Mouse (Mus musculus) forebrain, embryonic 13.5 days (tissue): ENCODE data around the gene Rest. TPM values are rescaled to one million over a fixed set of nuclear protein-coding genes. Genes with fewer than 3 reads are reported as not detected.

Source experiments
- ATAC-seq: fragments of 200-750 bp; cut with Nextera tagmentation; 2 replicates; pipeline ENCODE4 v1.8.0; 2017
- H3K27ac ChIP-seq: fragments of 300-500 bp; sonication (generic); 2 replicates; pipeline ENCODE4 v1.5.1; 2015; ENCODE audit warnings: inconsistent platforms, mild to moderate bottlenecking, moderate library complexity
- H3K27me3 ChIP-seq: fragments of 300-500 bp; sonication (generic); 2 replicates; pipeline ENCODE4 v1.6.1; 2015; ENCODE audit warnings: mild to moderate bottlenecking, inconsistent platforms
- H3K36me3 ChIP-seq: fragments of 300-500 bp; sonication (generic); 2 replicates; pipeline ENCODE4 v1.6.1; 2015; ENCODE audit warnings: mild to moderate bottlenecking, inconsistent platforms; ENCODE audit not compliant: poor library complexity, severe bottlenecking
- H3K4me1 ChIP-seq: fragments of 300-500 bp; sonication (generic); 2 replicates; pipeline ENCODE4 v1.6.1; 2015; ENCODE audit warnings: inconsistent platforms
- H3K4me2 ChIP-seq: fragments of 300-500 bp; sonication (generic); 2 replicates; pipeline ENCODE4 v1.6.1; 2015; ENCODE audit warnings: inconsistent platforms, mild to moderate bottlenecking, moderate library complexity
- H3K4me3 ChIP-seq: fragments of 300-500 bp; sonication (generic); 2 replicates; pipeline ENCODE4 v1.5.1; 2015; ENCODE audit warnings: mild to moderate bottlenecking, inconsistent platforms
- H3K9ac ChIP-seq: fragments of 300-500 bp; sonication (generic); 2 replicates; pipeline ENCODE4 v1.6.1; 2015; ENCODE audit warnings: mild to moderate bottlenecking, inconsistent platforms
- H3K9me3 ChIP-seq: fragments of 300-500 bp; sonication (generic); replicated peaks from 2 replicates; pipeline ENCODE4 v1.6.1; 2016; ENCODE audit warnings: inconsistent platforms
- WGBS: fragments of 180-500 bp; shearing (Covaris S2); methylation state at CpG from one replicate; pipeline ENCODE4 v1.1.7; 2015; 5-methylcytosine and 5-hydroxymethylcytosine counted together
- polyA plus RNA-seq: library from polyadenylated mRNA; unstranded; fragments of >200 nt; fragmentation: Nextera tagmentation; extraction: Ambion mirVana; gene quantifications from 2 replicates; pipeline ENCODE4 v1.2.1, GENCODE M21; 2015

The Rest gene
- polyA plus RNA-seq, 1 experiment from 2014 or later = 11.1 TPM

DNA sequence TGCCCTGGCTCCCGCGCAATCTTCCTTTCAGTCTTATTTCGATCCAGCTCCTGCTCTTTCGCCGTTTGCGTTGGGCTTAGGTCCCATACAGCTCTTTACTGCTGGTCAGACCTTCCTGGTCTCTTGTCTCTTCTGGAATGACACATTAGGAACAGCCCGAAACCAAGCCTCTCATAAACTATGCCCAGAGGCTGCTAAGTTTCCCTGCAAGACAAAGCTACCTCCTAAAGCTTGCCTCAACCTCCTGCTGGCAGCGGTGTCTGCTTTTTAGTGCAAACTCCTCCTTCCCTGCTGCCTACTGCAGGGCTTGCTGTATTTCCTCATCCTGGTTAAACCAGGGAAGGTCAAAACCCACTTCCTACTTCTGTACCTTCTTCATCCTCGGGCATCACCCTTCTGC lies 15.2 kb upstream of the Rest start:
- 71% methylated on average over 9 of the region's 9 CpGs for WGBS
- H3K4me1 ChIP-seq = peaks cover 12% of the 10 kb centered on the region
- no peak for ATAC-seq

DNA sequence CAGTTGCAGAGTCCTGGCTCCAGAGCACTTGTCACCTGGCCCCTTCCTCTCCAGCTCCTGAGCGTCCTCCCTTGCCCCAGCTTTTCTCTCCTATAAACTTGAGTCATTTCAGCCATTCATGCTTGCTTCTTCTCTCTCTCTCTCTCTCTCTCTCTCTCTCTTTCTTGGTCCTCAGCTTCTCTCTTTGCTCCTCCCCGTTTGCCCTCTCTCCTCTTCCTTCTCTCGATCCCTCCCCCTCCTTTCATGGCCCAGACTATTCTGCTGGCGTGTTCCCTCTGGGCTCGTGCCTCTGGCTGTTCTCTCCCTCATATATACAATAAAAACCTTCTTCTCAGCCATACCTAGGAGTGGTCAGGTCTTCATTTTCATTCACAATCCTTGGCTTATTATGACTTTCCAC lies 13.6 kb upstream of the Rest start:
- WGBS = 34% methylated on average over 5 of the region's 5 CpGs
- H3K4me1 ChIP-seq = no peaks in the 10 kb centered on the region

More for the DNA sequence above, 15.2 kb upstream of the Rest start:
- Histone ChIP-seq H3K27me3 (no peaks in the 10 kb centered on the region), H3K9ac (no peak overlapping the region), H3K4me3 (no peak overlapping the region), H3K4me2 (no peak overlapping the region), H3K9me3 (no peaks in the 10 kb centered on the region), H3K36me3 (no peaks in the 10 kb centered on the region), H3K27ac (no peak overlapping the region)

DNA sequence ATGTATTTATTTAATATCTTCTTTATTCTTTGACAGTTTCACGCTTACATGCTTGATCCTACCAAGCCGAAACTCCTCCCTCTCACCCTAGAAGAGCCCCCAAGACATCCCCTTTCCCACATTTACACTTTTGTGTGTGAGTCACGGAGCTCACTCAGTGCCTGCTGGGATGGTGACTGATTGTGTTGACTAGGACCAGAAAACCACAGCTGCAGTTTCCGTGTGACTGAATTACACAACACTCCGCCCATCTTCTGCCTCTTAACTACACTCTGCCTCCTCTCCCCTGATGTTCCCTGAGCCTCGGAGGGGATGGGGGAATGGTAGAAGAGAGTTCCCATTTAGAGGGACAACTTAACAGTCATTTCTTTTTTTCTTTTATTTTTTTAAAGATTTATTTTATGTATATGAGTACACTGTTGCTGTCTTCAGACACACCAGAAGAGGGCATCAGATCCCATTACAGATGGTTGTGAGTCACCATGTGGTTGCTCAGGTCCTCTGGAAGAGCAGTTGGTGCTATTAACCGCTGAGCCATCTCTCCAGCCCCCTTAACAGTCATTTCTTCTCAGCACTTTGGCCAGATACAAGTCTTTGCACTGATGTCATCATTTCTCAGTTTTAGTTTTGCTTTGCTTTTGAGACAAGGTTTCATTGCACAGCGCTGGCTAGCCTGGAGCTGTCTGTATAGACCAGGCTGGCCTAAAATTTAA lies 13.0 kb upstream of the Rest start:
- no peak overlapping the region for H3K27ac ChIP-seq
- 69% methylated on average over 8 of the region's 8 CpGs for WGBS
- H3K9me3 ChIP-seq = no peaks in the 10 kb centered on the region
- H3K4me1 ChIP-seq = no peaks in the 10 kb centered on the region
- no peaks in the 10 kb centered on the region for H3K27me3 ChIP-seq
- no peak overlapping the region for H3K9ac ChIP-seq
- no peak overlapping the region for H3K4me3 ChIP-seq
- no peaks in the 10 kb centered on the region for H3K36me3 ChIP-seq
- H3K4me2 ChIP-seq = no peak overlapping the region
- ATAC-seq = no peak

More for the DNA sequence above, 13.6 kb upstream of the Rest start:
- ATAC-seq = no peak
- H3K27me3 ChIP-seq = no peaks in the 10 kb centered on the region
- H3K4me2 ChIP-seq = no peak overlapping the region
- H3K9ac ChIP-seq = no peak overlapping the region
- H3K4me3 ChIP-seq = no peak overlapping the region
- no peak overlapping the region for H3K27ac ChIP-seq
- H3K36me3 ChIP-seq = no peaks in the 10 kb centered on the region
- H3K9me3 ChIP-seq = no peaks in the 10 kb centered on the region

DNA sequence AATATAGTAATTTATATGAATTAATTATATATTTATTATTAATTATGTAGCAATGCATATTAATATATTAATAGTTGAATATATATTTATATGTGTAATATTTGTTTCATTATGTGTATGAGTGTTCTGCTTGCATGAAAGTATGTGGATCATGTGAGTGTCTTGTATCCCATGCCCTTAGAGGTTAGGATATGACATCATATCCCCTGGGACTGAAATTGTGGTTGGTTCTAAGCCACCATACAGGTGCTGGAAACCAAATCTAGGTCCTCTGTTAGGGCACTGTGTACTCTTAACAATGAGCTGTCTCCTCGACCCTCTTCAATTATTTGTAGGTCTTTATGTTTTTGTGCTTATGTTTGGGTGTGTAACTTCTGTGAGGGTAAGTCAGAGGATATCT lies 12.1 kb upstream of the Rest start:
- 77% methylated on average over 1 of the region's 1 CpGs for WGBS
- no peak for ATAC-seq

DNA sequence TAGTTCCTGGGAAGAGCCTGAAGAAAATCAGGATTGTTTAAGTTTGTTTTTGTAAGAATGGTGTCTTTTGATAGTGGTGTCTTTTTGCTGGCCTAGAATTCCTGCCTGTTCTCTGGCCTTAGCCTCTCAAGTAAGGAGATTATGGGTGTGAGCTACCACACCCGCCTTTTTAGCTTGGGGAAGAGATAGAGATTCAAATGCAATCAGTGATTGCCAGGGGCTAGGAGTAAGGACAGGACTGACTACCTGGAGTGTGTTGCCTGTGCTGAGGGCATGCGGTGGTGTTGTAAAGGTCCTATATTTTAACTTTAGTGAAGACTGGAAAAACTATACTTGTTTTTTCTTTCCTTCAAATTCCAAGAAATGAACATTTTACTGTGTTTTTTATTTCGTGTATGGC lies 10.9 kb upstream of the Rest start:
- Histone ChIP-seq H3K9ac (no peak overlapping the region), H3K9me3 (no peaks in the 10 kb centered on the region), H3K4me2 (no peak overlapping the region), H3K4me3 (no peak overlapping the region), H3K4me1 (no peaks in the 10 kb centered on the region), H3K27me3 (no peaks in the 10 kb centered on the region), H3K27ac (no peak overlapping the region), H3K36me3 (no peaks in the 10 kb centered on the region)
- no peak for ATAC-seq
- 78% methylated on average over 3 of the region's 3 CpGs for WGBS

More for the DNA sequence above, 12.1 kb upstream of the Rest start:
- Histone ChIP-seq H3K27me3 (no peaks in the 10 kb centered on the region), H3K4me2 (no peak overlapping the region), H3K4me3 (no peak overlapping the region), H3K4me1 (no peaks in the 10 kb centered on the region), H3K9me3 (no peaks in the 10 kb centered on the region), H3K27ac (no peak overlapping the region), H3K36me3 (no peaks in the 10 kb centered on the region), H3K9ac (no peak overlapping the region)

DNA sequence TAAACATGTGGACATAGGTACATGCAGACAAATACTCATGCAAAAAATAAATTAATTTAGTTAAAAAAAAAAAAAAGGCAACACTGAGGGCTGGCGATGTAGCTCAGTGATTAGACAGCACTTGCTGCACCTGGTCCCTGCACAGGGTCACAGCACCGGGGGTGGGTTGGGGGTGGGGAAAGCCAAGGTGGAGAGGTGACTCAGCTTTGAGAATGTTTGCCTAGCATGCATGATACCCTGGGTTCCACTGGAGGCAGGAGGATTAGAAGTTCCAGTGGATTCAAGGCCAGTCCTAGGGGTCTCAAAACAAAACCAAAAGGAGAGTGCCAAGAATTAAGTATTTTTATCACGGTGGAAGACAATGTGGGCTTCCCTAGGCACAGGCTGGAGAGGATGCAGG lies 7.7 kb upstream of the Rest start:
- 84% methylated on average over 3 of the region's 3 CpGs for WGBS
- H3K27me3 ChIP-seq = no peaks in the 10 kb centered on the region
- ATAC-seq = no peak

DNA sequence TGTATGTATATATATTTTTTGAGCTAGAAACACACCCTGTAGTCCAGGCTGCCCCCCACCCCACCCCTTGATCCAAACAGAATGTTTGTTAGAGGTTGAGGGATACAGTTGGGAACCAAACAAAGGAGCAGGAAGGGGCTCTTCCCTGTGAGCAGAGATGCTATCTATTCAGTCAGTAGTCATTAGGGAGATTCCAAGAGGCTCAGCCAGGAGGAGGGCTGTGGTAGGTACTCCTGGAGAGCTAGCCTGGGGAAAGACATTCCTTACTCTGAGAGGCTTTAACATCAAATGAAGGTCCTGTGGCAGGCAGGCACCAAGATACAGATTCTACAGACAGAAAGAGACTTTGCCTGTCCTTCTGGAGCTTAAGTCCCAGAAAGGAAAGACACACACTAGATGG lies 6.0 kb upstream of the Rest start:
- H3K27me3 ChIP-seq = no peaks in the 10 kb centered on the region
- peaks cover 3% of the 10 kb centered on the region; the same call in 1 of the 2 replicates for H3K4me1 ChIP-seq
- H3K4me2 ChIP-seq = no peak overlapping the region
- H3K36me3 ChIP-seq = no peaks in the 10 kb centered on the region
- no peak overlapping the region for H3K9ac ChIP-seq
- H3K27ac ChIP-seq = no peak overlapping the region
- no peak overlapping the region for H3K4me3 ChIP-seq
- H3K9me3 ChIP-seq = no peaks in the 10 kb centered on the region
- ATAC-seq = no peak

More for the DNA sequence above, 7.7 kb upstream of the Rest start:
- Histone ChIP-seq H3K4me2 (no peak overlapping the region), H3K4me3 (no peak overlapping the region), H3K9me3 (no peaks in the 10 kb centered on the region), H3K36me3 (no peaks in the 10 kb centered on the region), H3K4me1 (peaks cover 3% of the 10 kb centered on the region; the same call in 1 of the 2 replicates), H3K9ac (no peak overlapping the region), H3K27ac (no peak overlapping the region)

DNA sequence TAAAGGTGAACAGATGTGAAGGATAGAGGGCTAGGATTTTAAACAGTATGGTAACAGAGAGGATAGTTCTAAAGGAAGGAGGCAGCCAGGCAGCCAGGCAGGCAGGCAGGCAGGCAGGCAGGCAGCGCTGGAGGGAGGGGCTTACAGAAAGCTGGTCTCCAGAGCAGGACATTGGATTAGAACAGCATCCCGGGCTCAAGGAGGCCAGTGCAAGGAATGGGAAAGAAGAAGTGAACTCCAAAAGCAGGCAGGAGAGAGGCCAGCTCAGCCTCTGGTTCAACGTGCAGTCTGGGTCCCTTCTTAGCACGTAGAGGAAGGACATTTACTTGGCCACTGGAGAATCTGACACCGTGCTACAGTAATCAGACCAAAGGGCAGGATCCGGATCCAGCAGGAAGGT lies 5.2 kb upstream of the Rest start:
- Histone ChIP-seq H3K4me1 (peaks cover 3% of the 10 kb centered on the region; the same call in 1 of the 2 replicates), H3K9ac (no peak overlapping the region), H3K4me2 (no peak overlapping the region), H3K9me3 (no peaks in the 10 kb centered on the region), H3K27me3 (no peaks in the 10 kb centered on the region), H3K4me3 (no peak overlapping the region), H3K27ac (no peak overlapping the region), H3K36me3 (no peaks in the 10 kb centered on the region)
- ATAC-seq = no peak
- 66% methylated on average over 6 of the region's 6 CpGs for WGBS

DNA sequence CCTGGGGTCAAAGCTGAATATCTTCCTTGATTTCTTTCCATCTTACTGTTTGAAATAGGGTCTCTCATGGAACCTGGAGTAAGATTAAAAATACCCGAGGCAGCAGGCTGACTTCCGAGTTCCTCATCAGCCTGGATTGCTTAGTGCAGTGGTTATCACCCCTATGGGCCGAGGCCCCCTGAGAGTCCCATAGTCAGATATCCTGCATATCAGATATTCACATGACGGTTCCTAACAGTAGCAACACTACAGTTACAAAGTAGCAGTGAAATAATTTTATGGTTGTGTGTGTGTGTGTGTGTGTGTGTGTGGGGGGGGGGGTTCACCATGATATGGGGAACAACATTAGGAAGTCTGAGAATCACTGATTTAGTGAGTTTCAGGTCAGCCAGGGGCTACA lies 4.2 kb upstream of the Rest start:
- no peak overlapping the region for H3K4me2 ChIP-seq
- H3K4me3 ChIP-seq = no peak overlapping the region
- H3K27ac ChIP-seq = no peak overlapping the region
- no peak for ATAC-seq
- H3K36me3 ChIP-seq = no peaks in the 10 kb centered on the region
- no peaks in the 10 kb centered on the region for H3K9me3 ChIP-seq
- 82% methylated on average over 4 of the region's 4 CpGs for WGBS
- no peak overlapping the region for H3K9ac ChIP-seq
- peaks cover 3% of the 10 kb centered on the region; the same call in 1 of the 2 replicates for H3K4me1 ChIP-seq
- H3K27me3 ChIP-seq = no peaks in the 10 kb centered on the region

DNA sequence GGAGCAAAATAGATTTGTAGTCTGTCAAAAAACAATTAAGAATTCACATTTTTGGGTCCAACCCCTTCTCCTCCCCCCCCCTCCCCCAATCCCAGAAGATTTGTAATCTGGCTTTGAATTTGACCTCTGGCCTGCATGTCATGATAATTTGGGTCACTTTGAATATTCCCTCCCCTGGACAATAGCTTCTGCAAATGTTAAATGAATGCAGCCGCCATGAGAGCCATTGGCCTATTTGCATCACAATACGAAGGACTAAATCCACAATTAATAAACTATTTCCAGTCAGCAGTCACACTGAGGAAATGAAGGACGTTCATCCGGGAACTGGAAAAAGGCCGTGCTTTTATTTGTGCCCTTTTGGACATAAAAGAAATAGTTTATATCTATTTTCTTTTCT lies 3.2 kb upstream of the Rest start:
- 17% methylated on average over 5 of the region's 5 CpGs for WGBS

DNA sequence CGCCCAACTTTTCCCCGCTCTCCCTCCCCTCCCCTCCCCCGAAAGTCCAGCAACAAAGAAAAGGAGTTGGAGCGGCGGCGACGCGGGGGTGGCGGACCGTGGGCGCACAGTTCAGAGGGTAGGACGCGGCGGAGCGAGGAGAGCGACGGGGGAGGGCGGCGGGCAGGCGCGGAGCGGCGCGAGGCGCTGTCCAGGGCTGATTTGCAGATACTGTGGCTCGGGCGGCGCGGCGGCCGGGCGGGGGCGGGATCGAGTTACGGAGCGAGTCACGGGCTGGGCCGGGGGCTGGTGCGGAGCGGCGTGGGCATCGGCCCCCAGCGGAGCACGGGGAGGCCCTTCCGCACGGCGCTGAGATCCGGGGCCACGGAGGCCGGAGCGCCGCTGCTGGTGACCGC lies 377 bp downstream of the Rest start:
- peak overlapping the region; percentile 80 for H3K4me3 ChIP-seq
- under 1% methylated on average over 37 of the region's 53 CpGs for WGBS
- H3K4me1 ChIP-seq = peaks cover 18% of the 10 kb centered on the region
- H3K27ac ChIP-seq = peak overlapping the region; percentile 87
- peak; percentile 80 for ATAC-seq
- peak overlapping the region; percentile 69 for H3K4me2 ChIP-seq
- H3K27me3 ChIP-seq = no peaks in the 10 kb centered on the region
- H3K9ac ChIP-seq = peak overlapping the region; percentile 85
- no peaks in the 10 kb centered on the region for H3K9me3 ChIP-seq
- H3K36me3 ChIP-seq = peaks cover 24% of the 10 kb centered on the region

More for the DNA sequence above, 3.2 kb upstream of the Rest start:
- H3K4me2 ChIP-seq = no peak overlapping the region
- no peak overlapping the region for H3K9ac ChIP-seq
- no peak overlapping the region for H3K4me3 ChIP-seq
- H3K36me3 ChIP-seq = no peaks in the 10 kb centered on the region
- H3K9me3 ChIP-seq = no peaks in the 10 kb centered on the region
- H3K4me1 ChIP-seq = peaks cover 3% of the 10 kb centered on the region
- no peaks in the 10 kb centered on the region for H3K27me3 ChIP-seq
- ATAC-seq = no peak
- H3K27ac ChIP-seq = no peak overlapping the region

DNA sequence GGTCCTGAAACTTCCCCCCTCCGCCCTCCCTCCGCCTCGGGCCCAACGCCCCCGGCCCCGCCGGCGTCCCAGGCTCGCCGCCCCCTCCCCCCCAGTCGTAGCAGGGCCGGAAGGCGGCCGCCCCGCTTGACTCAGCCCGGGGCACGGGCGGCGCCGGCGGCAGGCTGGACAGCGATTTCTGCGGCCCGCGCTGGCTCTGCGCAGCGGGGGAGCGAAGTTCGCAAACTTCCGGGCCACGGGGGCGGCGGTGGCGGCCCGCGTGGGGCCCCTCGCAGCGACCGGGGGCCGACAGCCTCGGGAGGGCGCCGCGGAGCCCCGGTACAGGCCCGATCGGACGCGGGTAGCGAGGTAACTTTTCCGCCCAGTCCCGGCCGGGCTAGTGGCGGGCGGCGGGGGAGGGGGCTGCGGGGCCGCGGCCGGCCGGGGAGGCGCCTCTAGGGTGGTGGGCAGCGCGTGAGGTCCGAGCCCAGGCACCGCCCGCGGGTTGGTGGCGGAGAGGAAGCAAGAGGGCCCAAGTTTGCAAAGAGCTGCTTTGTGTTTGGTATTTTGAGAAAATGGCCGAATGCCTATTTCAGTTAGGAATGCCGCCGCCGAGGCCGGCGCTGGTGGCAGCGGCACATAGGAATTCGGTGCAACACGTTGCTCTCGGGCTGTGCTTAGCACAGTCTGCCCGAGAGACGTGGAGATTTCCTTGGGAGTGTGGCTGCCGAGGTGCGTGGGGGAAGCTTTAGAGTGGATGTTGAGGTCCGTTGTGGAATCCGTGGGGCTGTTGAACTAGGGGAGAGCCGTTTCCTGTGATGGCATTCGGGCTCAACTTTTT lies 985 bp downstream of the Rest start:
- Histone ChIP-seq H3K4me3 (peak overlapping the region; percentile 80), H3K4me1 (peaks cover 18% of the 10 kb centered on the region), H3K4me2 (peak overlapping the region; percentile 69), H3K36me3 (peaks cover 29% of the 10 kb centered on the region), H3K9ac (peak overlapping the region; percentile 85), H3K9me3 (no peaks in the 10 kb centered on the region), H3K27me3 (no peaks in the 10 kb centered on the region), H3K27ac (peak overlapping the region; percentile 87)
- ATAC-seq = peak; percentile 61
- WGBS = under 1% methylated on average over 68 of the region's 87 CpGs
